Mouse (Mus musculus) testis, adult 2 months (tissue): Measurements from ENCODE around the gene Gzf1.

Experiments
- CTCF ChIP-seq: fragments of 200-500 bp; IDR thresholded peaks from 2 replicates; pipeline ENCODE4 v1.5.1; 2012; ENCODE audit warnings: low read depth, mild to moderate bottlenecking, inconsistent platforms, low read length, moderate library complexity; ENCODE audit not compliant: control insufficient read depth, insufficient read depth, insufficient replicate concordance
- POLR2A ChIP-seq: fragments of 200-500 bp; IDR thresholded peaks from 2 replicates; pipeline ENCODE4 v1.6.1; 2012; ENCODE audit warnings: low read depth, mild to moderate bottlenecking, inconsistent platforms, low read length, moderate library complexity; ENCODE audit not compliant: control insufficient read depth

- TF ChIP-seq POLR2A (peak; percentile 46; the same call in 1 of the 2 replicates), CTCF (no peak)
Measured at GRCm38 (mm10) chr2:148679346-148679745, 1.5 kb upstream of the Gzf1 start.
